Mouse (Mus musculus) ES-E14 (cell line): ENCODE measurements at regions not wholly inside any gene's neighbourhood (a gene's known extent, or its start where the extent isn't known, plus 50 kb on each side); places are given as distances from the start of the nearest gene placed in this dataset.

Experiments
- DNase-seq: peaks from one replicate; pipeline ENCODE4 v3.0.0-alpha.2; 2013; ENCODE audit warnings: low read depth, low spot score
- H3K27ac ChIP-seq: 2 replicates; pipeline ENCODE4 v1.5.1; 2012; ENCODE audit warnings: low read depth, mild to moderate bottlenecking, low read length, moderate library complexity, mixed read lengths; ENCODE audit not compliant: poor library complexity, insufficient read depth, severe bottlenecking
- H3K36me3 ChIP-seq: 2 replicates; pipeline ENCODE4 v1.6.1; 2012; ENCODE audit warnings: mild to moderate bottlenecking, low read length, moderate library complexity, mixed read lengths; ENCODE audit not compliant: control insufficient read depth, poor library complexity, insufficient read depth, severe bottlenecking
- H3K4me1 ChIP-seq, 2 experiments: fragments of 150-350 bp in 1 of 2; sonication (generic) in 1 of 2; 2 replicates each; pipeline ENCODE4 v1.6.1; 2012; ENCODE audit warnings: low read length in 2 of 2, mild to moderate bottlenecking in 1 of 2, mixed read lengths in 1 of 2; ENCODE audit not compliant: control insufficient read depth in 2 of 2, insufficient read depth in 2 of 2, poor library complexity in 1 of 2
- H3K4me3 ChIP-seq, 2 experiments: fragments of 150-350 bp in 1 of 2; sonication (generic) in 1 of 2; 2 replicates each; pipeline ENCODE4 v1.5.1; 2012; ENCODE audit warnings: low read length in 2 of 2, low read depth in 1 of 2, mild to moderate bottlenecking in 1 of 2, mixed read lengths in 1 of 2; ENCODE audit not compliant: insufficient read depth in 1 of 2, poor library complexity in 1 of 2, severe bottlenecking in 1 of 2
- H3K9ac ChIP-seq: 2 replicates; pipeline ENCODE4 v1.6.1; 2012; ENCODE audit warnings: low read depth, mild to moderate bottlenecking, low read length, mixed read lengths; ENCODE audit not compliant: poor library complexity, insufficient read depth, severe bottlenecking
- H3K9me3 ChIP-seq: fragments of 150-350 bp; sonication (generic); 2 replicates; pipeline ENCODE4 v1.6.1; 2012; ENCODE audit warnings: low read depth, mild to moderate bottlenecking, low read length; ENCODE audit not compliant: control insufficient read depth, insufficient read depth
- CHD2 ChIP-seq: IDR thresholded peaks from 2 replicates; pipeline ENCODE4 v1.6.1; 2014; ENCODE audit warnings: mild to moderate bottlenecking, low read depth, low read length, inconsistent platforms
- HCFC1 ChIP-seq: IDR thresholded peaks from 2 replicates; pipeline ENCODE4 v1.6.1; 2012; ENCODE audit warnings: low read length, inconsistent platforms, borderline replicate concordance; ENCODE audit not compliant: insufficient read depth
- MAFK ChIP-seq: IDR thresholded peaks from 2 replicates; pipeline ENCODE4 v1.6.1; 2014; ENCODE audit warnings: mild to moderate bottlenecking, low read depth, low read length, inconsistent platforms; ENCODE audit not compliant: insufficient read depth
- ZC3H11A ChIP-seq: IDR thresholded peaks from 2 replicates; pipeline ENCODE4 v1.6.1; 2012; ENCODE audit warnings: low read depth, mild to moderate bottlenecking, inconsistent platforms, low read length, borderline replicate concordance
- ZNF384 ChIP-seq: IDR thresholded peaks from 2 replicates; pipeline ENCODE4 v1.6.1; 2012; ENCODE audit warnings: low read depth, low read length, inconsistent platforms
- in situ Hi-C, 2 experiments: fragments of 600-800 bp; cut with MboI; formaldehyde crosslinking; loops; one replicate each; pipeline ENCODE4 v1.15.1; 2025; ENCODE audit warnings: low sequenced_read_pairs in 2 of 2, inconsistent platforms in 1 of 2; ENCODE audit not compliant: unreplicated experiment in 2 of 2

GRCm38 (mm10) chr19:15047896-15048295, 450.0 kb upstream of the Tle4 start:
- Histone ChIP-seq H3K9ac (no peak overlapping the region), H3K36me3 (no peaks in the 10 kb centered on the region), H3K9me3 (no peaks in the 10 kb centered on the region), H3K4me3 (no peak overlapping the region), H3K4me1 (no peaks in the 10 kb centered on the region), H3K27ac (no peak overlapping the region)
- no peak for DNase-seq
- in situ Hi-C loops: loop anchor here in 1 of 2 experiments (25.0 kb wide), 1 partner anchor 661 kb away; no protein-coding TSS in a partner anchor
- no peak for TF ChIP-seq HCFC1
- no peak for TF ChIP-seq ZC3H11A
- no peak for TF ChIP-seq CHD2
- no peak for TF ChIP-seq MAFK
- TF ChIP-seq ZNF384: no peak

- Histone ChIP-seq H3K4me3 (no peak overlapping the region), H3K9ac (no peak overlapping the region), H3K36me3 (no peaks in the 10 kb centered on the region), H3K4me1 (no peaks in the 10 kb centered on the region), H3K27ac (no peak overlapping the region), H3K9me3 (no peaks in the 10 kb centered on the region)
- DNase-seq: no peak
- TF ChIP-seq ZC3H11A (no peak), ZNF384 (no peak), MAFK (no peak), CHD2 (no peak), HCFC1 (no peak)
- in situ Hi-C loops: loop anchor here in 1 of 2 experiments (25.0 kb wide), 1 partner anchor 660 kb away; no protein-coding TSS in a partner anchor
Observed at GRCm38 (mm10) chr19:15047306-15047868, 449.5 kb upstream of the Tle4 start.

GRCm38 (mm10) chr19:15035554-15035953, 437.7 kb upstream of the Tle4 start:
- Histone ChIP-seq H3K4me1 (no peaks in the 10 kb centered on the region), H3K36me3 (no peaks in the 10 kb centered on the region), H3K27ac (no peak overlapping the region), H3K4me3 (no peak overlapping the region), H3K9ac (no peak overlapping the region), H3K9me3 (no peaks in the 10 kb centered on the region)
- in situ Hi-C loops: loop anchor here in 1 of 2 experiments (25.0 kb wide), 1 partner anchor 648 kb away; no protein-coding TSS in a partner anchor
- TF ChIP-seq ZC3H11A: peak; percentile 94
- no peak for TF ChIP-seq ZNF384
- peak; percentile 36 for DNase-seq

GRCm38 (mm10) chr19:15033921-15034320, 436.1 kb upstream of the Tle4 start:
- no peak for TF ChIP-seq HCFC1
- TF ChIP-seq MAFK: no peak
- TF ChIP-seq ZNF384: no peak
- no peak for DNase-seq
- H3K4me1 ChIP-seq: no peaks in the 10 kb centered on the region
- no peak overlapping the region for H3K9ac ChIP-seq
- H3K9me3 ChIP-seq: no peaks in the 10 kb centered on the region
- no peak overlapping the region for H3K4me3 ChIP-seq
- no peaks in the 10 kb centered on the region for H3K36me3 ChIP-seq
- in situ Hi-C loops: loop anchor here in 1 of 2 experiments (25.0 kb wide), 1 partner anchor 647 kb away; no protein-coding TSS in a partner anchor
- H3K27ac ChIP-seq: no peak overlapping the region

GRCm38 (mm10) chr19:15033396-15033795, 435.5 kb upstream of the Tle4 start:
- in situ Hi-C loops: loop anchor here in 1 of 2 experiments (25.0 kb wide), 1 partner anchor 646 kb away; no protein-coding TSS in a partner anchor
- no peak for TF ChIP-seq HCFC1
- TF ChIP-seq ZNF384: no peak
- no peak for TF ChIP-seq CHD2
- H3K27ac ChIP-seq: no peak overlapping the region
- no peak overlapping the region for H3K9ac ChIP-seq
- no peaks in the 10 kb centered on the region for H3K9me3 ChIP-seq
- no peaks in the 10 kb centered on the region for H3K36me3 ChIP-seq
- DNase-seq: no peak
- H3K4me1 ChIP-seq: no peaks in the 10 kb centered on the region
- no peak overlapping the region for H3K4me3 ChIP-seq
